Mouse (Mus musculus): ENCODE results near the gene Prom1. TPM values are rescaled to one million over a fixed set of nuclear protein-coding genes. Genes with fewer than 3 reads are reported as not detected.

Gene Prom1
- total and polyA plus RNA-seq, 2 experiments from 2014 or later = 13.4 to 14.2 TPM

DNA sequence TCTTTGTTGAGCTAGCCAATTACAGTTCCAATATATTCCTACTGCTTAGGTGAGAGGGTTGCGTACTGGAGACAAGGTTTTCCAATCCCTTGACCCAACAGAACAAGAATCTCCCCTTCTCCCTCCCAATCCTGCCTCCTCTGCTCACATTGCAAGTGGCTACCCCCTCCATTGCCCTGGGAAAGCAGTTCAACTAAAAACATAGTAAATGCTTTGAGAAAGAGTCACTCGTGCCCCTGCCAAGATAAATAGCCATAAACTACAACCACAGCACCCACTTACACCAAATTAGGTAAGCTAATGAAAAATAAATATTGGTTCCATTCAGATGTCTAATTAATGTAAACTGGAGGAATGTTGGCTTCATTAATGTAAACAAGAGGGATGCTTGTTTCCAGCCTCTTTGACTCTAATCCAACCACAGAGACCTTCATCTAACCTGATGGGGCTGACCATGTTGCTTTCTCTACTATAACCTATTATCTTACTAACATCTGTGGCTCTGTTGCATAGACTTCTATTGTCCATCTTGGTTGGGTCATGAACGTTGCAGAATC, 141.9 kb downstream of the Prom1 start:
- H3K4me2 ChIP-seq (ENCODE audit: low read depth, low read length, poor library complexity, severe bottlenecking) = no peak overlapping the region
- H3K4me1 ChIP-seq (ENCODE audit: insufficient read depth, low read length) = no peaks in the 10 kb centered on the region
- H3K4me3 ChIP-seq (ENCODE audit: low read depth, low read length) = no peak overlapping the region
- no peaks in the 10 kb centered on the region for H3K9me3 ChIP-seq (ENCODE audit: low read length)
- WGBS = 79% methylated on average over 3 of the region's 3 CpGs
- ATAC-seq (ENCODE audit: low FRiP score) (no peak), DNase-seq (ENCODE audit: low spot score) (no peak)
- H3K36me3 ChIP-seq (ENCODE audit: insufficient read depth, low read length) = no peaks in the 10 kb centered on the region
- H3K27me3 ChIP-seq (ENCODE audit: insufficient read depth, low read length) = no peaks in the 10 kb centered on the region
- no peak overlapping the region for H3K9ac ChIP-seq (replicated peaks; ENCODE audit: low read length, poor library complexity, severe bottlenecking)
- no peak overlapping the region for H3K27ac ChIP-seq (ENCODE audit: low read depth, low read length)
- TF ChIP-seq CTCF (IDR thresholded peaks at IDR 0.05) = no peak

DNA sequence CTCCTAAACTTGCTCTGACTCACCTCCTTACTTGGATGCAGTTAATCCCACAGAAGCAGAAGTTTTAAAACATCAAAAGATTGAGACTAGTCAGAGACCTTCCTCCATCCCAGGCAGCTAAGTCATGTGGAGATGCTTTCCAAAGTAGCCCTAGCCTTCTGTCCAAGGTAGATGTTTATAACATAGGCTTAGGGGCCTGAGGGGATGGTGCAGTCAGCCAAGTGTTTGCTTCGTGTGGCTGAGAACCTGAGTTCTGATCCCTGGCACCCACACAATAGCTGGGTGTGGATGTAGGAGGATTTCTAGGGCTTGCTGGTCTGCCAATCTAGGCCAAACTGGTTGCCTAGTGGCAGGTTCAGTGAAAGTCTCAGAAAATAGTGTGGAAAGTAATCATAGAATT, 148.6 kb downstream of the Prom1 start:
- DNase-seq (ENCODE audit: low spot score) (no peak), ATAC-seq (ENCODE audit: low FRiP score) (no peak)
- H3K27ac ChIP-seq (ENCODE audit: low read depth, low read length) = no peak overlapping the region
- H3K27me3 ChIP-seq (ENCODE audit: insufficient read depth, low read length) = no peaks in the 10 kb centered on the region
- peaks cover under 1% of the 10 kb centered on the region; the same call in 1 of the 2 replicates for H3K4me1 ChIP-seq (ENCODE audit: insufficient read depth, low read length)
- 67% methylated on average over 1 of the region's 1 CpGs for WGBS
- no peak overlapping the region for H3K4me3 ChIP-seq (ENCODE audit: low read depth, low read length)
- H3K4me2 ChIP-seq (ENCODE audit: low read depth, low read length, poor library complexity, severe bottlenecking) = no peak overlapping the region
- no peak overlapping the region for H3K9ac ChIP-seq (replicated peaks; ENCODE audit: low read length, poor library complexity, severe bottlenecking)
- H3K36me3 ChIP-seq (ENCODE audit: insufficient read depth, low read length) = no peaks in the 10 kb centered on the region
- no peak for TF ChIP-seq CTCF (IDR thresholded peaks at IDR 0.05)
- H3K9me3 ChIP-seq (ENCODE audit: low read length) = no peaks in the 10 kb centered on the region

DNA sequence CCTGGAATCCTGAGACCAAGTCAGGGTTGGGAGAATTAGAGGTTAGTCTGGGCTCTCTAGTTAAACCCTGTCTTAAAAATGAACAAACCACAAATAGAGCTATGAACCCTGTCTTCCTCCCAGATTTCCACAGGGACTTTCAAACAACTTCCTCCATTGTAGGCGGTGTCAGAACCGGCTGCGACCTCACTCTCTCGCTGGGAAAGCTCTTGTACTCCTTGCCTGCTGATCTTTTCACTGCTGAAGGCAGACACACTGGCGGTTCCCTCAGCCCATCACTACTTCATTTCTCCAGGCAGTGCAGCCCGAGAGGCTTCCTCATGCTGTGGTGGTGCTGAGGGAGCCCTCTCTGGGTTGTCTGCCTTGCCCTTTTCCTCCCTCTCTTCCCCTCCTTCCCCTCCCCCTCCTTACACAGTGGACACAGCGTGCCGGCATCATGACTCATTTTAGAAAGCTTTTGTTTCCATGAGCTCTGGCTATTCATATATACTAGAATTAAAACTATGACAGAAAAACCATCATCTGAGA, 153.0 kb downstream of the Prom1 start:
- no peaks in the 10 kb centered on the region for H3K27me3 ChIP-seq (ENCODE audit: insufficient read depth, low read length)
- no peaks in the 10 kb centered on the region for H3K36me3 ChIP-seq (ENCODE audit: insufficient read depth, low read length)
- H3K4me3 ChIP-seq (ENCODE audit: low read depth, low read length) = peak overlapping the region; percentile 32; the same call in 1 of the 2 replicates
- peak overlapping the region; percentile 68 for H3K4me2 ChIP-seq (ENCODE audit: low read depth, low read length, poor library complexity, severe bottlenecking)
- DNase-seq (ENCODE audit: low spot score) (no peak), ATAC-seq (ENCODE audit: low FRiP score) (peak; percentile 51; the same call in 1 of the 2 replicates)
- no peak for TF ChIP-seq CTCF (IDR thresholded peaks at IDR 0.05)
- no peak overlapping the region for H3K27ac ChIP-seq (ENCODE audit: low read depth, low read length)
- WGBS = 6% methylated on average over 8 of the region's 8 CpGs
- no peaks in the 10 kb centered on the region for H3K9me3 ChIP-seq (ENCODE audit: low read length)
- H3K4me1 ChIP-seq (ENCODE audit: insufficient read depth, low read length) = peaks cover 5% of the 10 kb centered on the region; the same call in 1 of the 2 replicates
- no peak overlapping the region for H3K9ac ChIP-seq (replicated peaks; ENCODE audit: low read length, poor library complexity, severe bottlenecking)

DNA sequence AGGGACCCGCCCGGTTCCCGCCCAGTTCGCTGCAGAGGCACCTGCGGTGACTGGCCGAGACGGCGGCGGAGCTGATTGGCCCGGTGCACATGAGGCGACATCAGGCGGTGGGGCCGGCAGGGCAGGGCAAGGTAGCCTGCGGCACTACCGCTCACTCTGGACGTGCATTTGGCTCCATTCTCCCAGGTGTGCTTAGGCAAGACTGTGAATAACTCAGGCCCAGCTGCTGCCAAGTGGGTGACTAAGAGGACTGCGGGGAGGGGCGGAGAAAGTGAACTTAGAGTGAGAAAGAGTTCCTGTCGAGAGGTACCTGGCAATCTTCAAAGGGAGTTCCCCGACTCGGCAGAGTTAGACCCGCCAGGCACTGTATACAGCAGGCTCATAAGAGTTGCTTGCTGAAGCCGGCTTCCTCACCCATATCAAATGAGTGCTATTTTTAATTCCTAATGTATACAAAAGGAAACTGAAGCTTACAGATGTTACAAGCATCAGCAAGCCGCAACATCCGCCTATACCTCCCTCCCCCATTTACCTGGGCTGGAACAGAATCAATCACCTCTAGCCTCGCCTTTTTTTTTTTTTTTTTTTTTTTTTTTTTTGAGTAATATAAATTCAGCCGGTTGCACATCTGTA, 153.6 kb downstream of the Prom1 start:
- no peak for TF ChIP-seq CTCF (IDR thresholded peaks at IDR 0.05)
- Histone ChIP-seq H3K9me3 (ENCODE audit: low read length) (no peaks in the 10 kb centered on the region), H3K36me3 (ENCODE audit: insufficient read depth, low read length) (no peaks in the 10 kb centered on the region), H3K27me3 (ENCODE audit: insufficient read depth, low read length) (no peaks in the 10 kb centered on the region), H3K4me2 (ENCODE audit: low read depth, low read length, poor library complexity, severe bottlenecking) (peak overlapping the region; percentile 68), H3K4me3 (ENCODE audit: low read depth, low read length) (peak overlapping the region; percentile 32), H3K27ac (ENCODE audit: low read depth, low read length) (no peak overlapping the region), H3K4me1 (ENCODE audit: insufficient read depth, low read length) (peaks cover 5% of the 10 kb centered on the region; the same call in 1 of the 2 replicates), H3K9ac (replicated peaks; ENCODE audit: low read length, poor library complexity, severe bottlenecking) (peak overlapping the region; percentile 33)
- DNase-seq (ENCODE audit: low spot score) (peak; percentile 6), ATAC-seq (ENCODE audit: low FRiP score) (peak; percentile 70)
- WGBS = 2% methylated on average over 27 of the region's 27 CpGs

DNA sequence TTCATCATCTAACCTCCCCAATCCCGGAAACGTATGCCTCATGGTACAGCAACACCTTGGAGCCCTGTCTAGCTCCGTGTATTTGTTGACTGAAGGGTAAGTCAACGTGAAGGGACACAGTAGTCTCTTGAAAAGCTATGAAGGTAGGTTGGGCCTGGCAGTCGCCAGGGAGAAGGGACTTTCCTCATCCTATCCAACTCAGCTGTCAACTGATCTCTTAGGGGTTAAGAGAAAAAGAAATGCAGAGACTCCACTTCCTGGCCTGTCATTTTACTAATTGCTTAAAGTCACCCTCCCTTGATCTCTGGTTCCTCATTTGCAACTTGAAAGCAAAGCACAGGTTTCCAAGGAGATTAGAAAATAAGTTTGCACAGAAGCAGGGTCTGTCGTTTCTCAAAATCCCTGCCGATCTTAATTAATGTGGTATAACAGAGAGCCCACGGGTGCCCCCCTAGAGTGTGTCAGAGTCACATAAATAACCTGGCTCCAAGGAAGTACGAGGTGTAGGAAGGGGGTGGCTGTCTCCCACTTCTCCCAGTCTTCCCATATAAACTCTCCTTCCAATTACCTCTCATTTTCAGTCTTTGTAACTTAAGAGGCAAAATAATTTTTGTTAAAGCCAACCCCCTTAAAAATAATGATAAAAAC, 154.4 kb downstream of the Prom1 start:
- Histone ChIP-seq H3K4me2 (ENCODE audit: low read depth, low read length, poor library complexity, severe bottlenecking) (peak overlapping the region; percentile 68), H3K36me3 (ENCODE audit: insufficient read depth, low read length) (no peaks in the 10 kb centered on the region), H3K27ac (ENCODE audit: low read depth, low read length) (no peak overlapping the region), H3K9ac (replicated peaks; ENCODE audit: low read length, poor library complexity, severe bottlenecking) (no peak overlapping the region), H3K9me3 (ENCODE audit: low read length) (no peaks in the 10 kb centered on the region), H3K4me1 (ENCODE audit: insufficient read depth, low read length) (peaks cover 5% of the 10 kb centered on the region; the same call in 1 of the 2 replicates), H3K4me3 (ENCODE audit: low read depth, low read length) (peak overlapping the region; percentile 32; the same call in 1 of the 2 replicates), H3K27me3 (ENCODE audit: insufficient read depth, low read length) (no peaks in the 10 kb centered on the region)
- 38% methylated on average over 9 of the region's 9 CpGs for WGBS
- TF ChIP-seq CTCF (IDR thresholded peaks at IDR 0.05) = no peak
- DNase-seq (ENCODE audit: low spot score) (no peak), ATAC-seq (ENCODE audit: low FRiP score) (no peak)

Other genes starting within 250 kb of the Prom1 start
- gene Cd38, start 233.5 kb downstream of the Prom1 start, total RNA-seq (2014; rRNA removed) = 3.1 and 4.1 TPM in 2 replicates
- 2.3 and 2.5 TPM in 2 replicates for gene Cd38, start 233.5 kb downstream of the Prom1 start, polyA plus RNA-seq (2015; fragmentation: Nextera tagmentation; extraction: Ambion mirVana)
- gene Gm7879, start 188.9 kb downstream of the Prom1 start, total RNA-seq (2014; rRNA removed) = 0.52 TPM in 1 of 2 replicates, not detected in the other
- 0.26 TPM in 1 of 2 replicates, not detected in the other for gene Gm7879, start 188.9 kb downstream of the Prom1 start, polyA plus RNA-seq (2015; fragmentation: Nextera tagmentation; extraction: Ambion mirVana)
- gene Fgfbp1, start 120.3 kb downstream of the Prom1 start, total RNA-seq (2014; rRNA removed) = 9.1 and 10.1 TPM in 2 replicates
- 14.3 and 16.3 TPM in 2 replicates for gene Fgfbp1, start 120.3 kb downstream of the Prom1 start, polyA plus RNA-seq (2015; fragmentation: Nextera tagmentation; extraction: Ambion mirVana)
- 52.4 and 56.7 TPM in 2 replicates for gene Tapt1, start 124.6 kb upstream of the Prom1 start, total RNA-seq (2014; rRNA removed)
- gene Tapt1, start 124.6 kb upstream of the Prom1 start, polyA plus RNA-seq (2015; fragmentation: Nextera tagmentation; extraction: Ambion mirVana) = 24.7 and 27.3 TPM in 2 replicates

All from midbrain, postnatal 0 days (tissue).